Mouse (Mus musculus): ENCODE data around the gene Atp6v0e. TPM values are rescaled to one million over a fixed set of nuclear protein-coding genes. Genes with fewer than 3 reads are reported as not detected.
A peak's percentile ranks its signal among the peaks of the same experiment; 100 is the strongest.

Gene Atp6v0e
- polyA plus RNA-seq, 1 experiment: 119 TPM

DNA sequence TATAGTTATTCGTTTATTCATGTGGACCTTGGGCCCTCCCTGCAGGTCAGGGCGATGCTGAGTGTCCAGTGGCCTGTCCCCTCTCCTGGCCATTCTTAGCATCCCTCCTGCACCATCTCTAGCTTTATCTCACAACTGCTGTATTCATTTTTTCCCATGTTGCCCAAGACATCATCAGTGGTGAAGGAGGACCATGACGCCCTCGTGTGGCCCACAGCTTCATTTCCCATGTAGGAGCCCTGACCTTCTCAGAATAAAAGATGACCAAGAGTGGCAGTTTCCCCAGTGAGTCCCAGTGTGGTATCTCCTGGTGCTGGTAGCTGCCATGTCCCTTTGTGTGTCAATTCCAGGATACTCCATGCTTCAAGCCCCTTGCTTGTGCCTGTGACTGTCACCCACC lies 13.5 kb upstream of the Atp6v0e start:
- Histone ChIP-seq H3K27me3 (ENCODE audit: control insufficient read depth, insufficient read depth, low read length) (no peaks in the 10 kb centered on the region), H3K4me1 (ENCODE audit: control insufficient read depth, insufficient read depth, insufficient read length, low read length) (no peaks in the 10 kb centered on the region), H3K27ac (ENCODE audit: insufficient read depth, low read depth, low read length) (no peak overlapping the region), H3K36me3 (ENCODE audit: control insufficient read depth, insufficient read depth, low read length) (peaks cover 1% of the 10 kb centered on the region; the same call in 1 of the 2 replicates), H3K4me3 (ENCODE audit: low read depth, low read length) (no peak overlapping the region)
- TF ChIP-seq POLR2A (IDR thresholded peaks at IDR 0.05; ENCODE audit: low read depth, low read length) (no peak), CTCF (IDR thresholded peaks at IDR 0.05; ENCODE audit: extremely low read depth, insufficient read length, insufficient replicate concordance, low read depth, low read length) (peak; percentile 11; the same call in 1 of the 2 replicates)
- 86% methylated on average over 4 of the region's 4 CpGs for WGBS

DNA sequence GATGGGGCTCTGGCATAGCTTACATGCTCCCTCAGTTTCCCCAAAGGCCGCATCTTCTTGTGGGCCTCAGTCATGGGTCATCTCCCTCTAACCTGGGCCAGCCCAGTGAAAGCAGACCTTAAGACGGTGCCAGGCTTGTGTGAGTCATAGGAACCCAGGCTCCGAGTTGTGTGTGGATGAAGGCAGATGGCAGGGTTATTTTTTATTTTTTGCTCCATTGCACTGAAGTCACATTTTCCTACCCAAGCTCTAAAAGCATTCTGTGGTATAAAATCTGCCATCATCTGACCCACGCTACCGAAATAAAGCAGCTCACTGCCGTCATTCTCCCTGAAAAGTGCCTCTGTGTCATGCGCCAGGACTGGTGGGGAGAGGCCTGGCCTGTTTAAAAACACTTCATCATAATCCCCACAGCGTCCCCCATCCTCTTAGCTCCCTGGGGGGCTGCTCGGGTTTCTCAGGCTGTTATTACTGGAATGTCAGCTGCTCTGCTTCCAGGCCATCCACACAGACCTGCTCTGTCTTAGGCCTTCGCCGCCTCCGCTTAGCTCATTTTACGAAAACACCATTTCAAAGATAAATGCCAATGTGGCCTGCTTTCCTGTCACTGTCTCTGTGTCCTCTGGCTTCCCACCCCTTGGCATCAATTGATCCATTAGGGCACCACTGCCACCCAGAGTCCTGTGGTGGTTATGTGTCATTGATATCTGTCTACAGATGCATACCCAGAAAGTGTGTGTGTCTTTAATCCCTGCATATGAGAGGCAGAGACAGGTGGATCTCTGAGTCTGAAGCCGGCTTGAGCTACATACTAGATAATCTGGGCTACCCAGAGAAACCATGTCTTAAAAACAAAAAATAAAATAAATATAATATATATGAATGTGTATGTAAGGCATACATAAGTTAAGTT lies 12.3 kb upstream of the Atp6v0e start:
- no peaks in the 10 kb centered on the region for H3K27me3 ChIP-seq (ENCODE audit: control insufficient read depth, insufficient read depth, low read length)
- H3K4me1 ChIP-seq (ENCODE audit: control insufficient read depth, insufficient read depth, insufficient read length, low read length): no peaks in the 10 kb centered on the region
- H3K27ac ChIP-seq (ENCODE audit: insufficient read depth, low read depth, low read length): no peak overlapping the region
- TF ChIP-seq POLR2A (IDR thresholded peaks at IDR 0.05; ENCODE audit: low read depth, low read length) (no peak), CTCF (IDR thresholded peaks at IDR 0.05; ENCODE audit: extremely low read depth, insufficient read length, insufficient replicate concordance, low read depth, low read length) (no peak)
- WGBS: 89% methylated on average over 14 of the region's 14 CpGs
- peaks cover 5% of the 10 kb centered on the region for H3K36me3 ChIP-seq (ENCODE audit: control insufficient read depth, insufficient read depth, low read length)
- no peak overlapping the region for H3K4me3 ChIP-seq (ENCODE audit: low read depth, low read length)

DNA sequence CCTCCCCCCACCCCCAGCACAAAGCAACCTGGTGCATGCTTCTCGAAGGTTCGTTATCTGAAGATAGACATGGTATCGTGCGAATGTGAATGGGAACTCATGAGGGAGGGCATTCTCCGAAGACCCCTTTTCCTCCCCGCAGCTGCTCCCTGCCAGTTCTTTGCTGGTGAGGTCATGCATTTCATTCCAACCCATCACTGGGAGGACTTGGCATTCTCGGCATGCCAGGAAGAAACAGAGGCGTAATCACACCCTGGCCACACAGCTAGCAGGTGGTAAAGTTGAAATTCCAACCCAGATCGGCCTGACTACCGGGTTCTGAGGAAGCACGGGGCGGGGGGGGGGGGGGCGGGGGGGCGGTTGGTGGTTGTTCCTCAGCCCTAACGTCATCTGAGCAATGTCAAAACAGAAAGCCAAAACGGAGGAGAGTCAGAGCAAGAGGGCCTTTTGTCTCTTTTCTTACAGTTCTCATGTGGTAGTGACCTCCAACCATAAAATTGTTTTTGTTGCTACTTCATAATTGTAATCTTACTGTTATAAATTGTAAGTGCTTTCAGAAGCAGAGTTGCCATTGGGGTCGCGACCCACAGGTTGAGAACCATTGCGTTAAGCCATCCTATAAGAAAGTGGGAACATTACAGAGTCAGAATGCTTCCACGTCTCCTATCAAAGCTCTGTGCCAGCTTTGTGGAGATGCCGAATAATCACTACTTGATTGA lies 4.0 kb upstream of the Atp6v0e start:
- no peak for TF ChIP-seq POLR2A (IDR thresholded peaks at IDR 0.05; ENCODE audit: low read depth, low read length)
- TF ChIP-seq CTCF (IDR thresholded peaks at IDR 0.05; ENCODE audit: extremely low read depth, insufficient read length, insufficient replicate concordance, low read depth, low read length): no peak
- WGBS: 32% methylated on average over 21 of the region's 21 CpGs
- Histone ChIP-seq H3K27ac (ENCODE audit: insufficient read depth, low read depth, low read length) (no peak overlapping the region), H3K36me3 (ENCODE audit: control insufficient read depth, insufficient read depth, low read length) (peaks cover 4% of the 10 kb centered on the region), H3K4me1 (ENCODE audit: control insufficient read depth, insufficient read depth, insufficient read length, low read length) (peaks cover 2% of the 10 kb centered on the region), H3K4me3 (ENCODE audit: low read depth, low read length) (no peak overlapping the region), H3K27me3 (ENCODE audit: control insufficient read depth, insufficient read depth, low read length) (no peaks in the 10 kb centered on the region)

DNA sequence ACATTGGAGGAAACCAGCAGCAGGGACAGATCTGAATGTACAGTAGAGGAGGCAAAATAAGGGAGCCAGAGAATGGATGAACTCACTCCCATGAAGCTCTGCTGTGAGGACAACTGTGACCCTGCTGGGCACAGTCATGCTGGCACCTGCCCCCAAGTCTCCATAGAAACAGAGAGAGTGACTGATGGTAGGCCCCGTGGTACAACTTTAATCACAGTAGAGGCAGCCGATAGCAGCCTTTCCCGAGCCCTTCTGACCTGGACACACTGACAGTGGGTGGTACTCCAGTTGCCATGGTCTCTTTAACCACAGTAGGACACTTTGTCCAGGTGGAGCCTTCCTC lies 3.5 kb upstream of the Atp6v0e start:
- H3K4me1 ChIP-seq (ENCODE audit: control insufficient read depth, insufficient read depth, insufficient read length, low read length): peaks cover 2% of the 10 kb centered on the region
- no peak for TF ChIP-seq CTCF (IDR thresholded peaks at IDR 0.05; ENCODE audit: extremely low read depth, insufficient read length, insufficient replicate concordance, low read depth, low read length)
- TF ChIP-seq POLR2A (IDR thresholded peaks at IDR 0.05; ENCODE audit: low read depth, low read length): no peak
- no peak overlapping the region for H3K4me3 ChIP-seq (ENCODE audit: low read depth, low read length)
- 68% methylated on average over 3 of the region's 3 CpGs for WGBS
- H3K27me3 ChIP-seq (ENCODE audit: control insufficient read depth, insufficient read depth, low read length): no peaks in the 10 kb centered on the region
- H3K27ac ChIP-seq (ENCODE audit: insufficient read depth, low read depth, low read length): no peak overlapping the region
- H3K36me3 ChIP-seq (ENCODE audit: control insufficient read depth, insufficient read depth, low read length): peaks cover 4% of the 10 kb centered on the region

DNA sequence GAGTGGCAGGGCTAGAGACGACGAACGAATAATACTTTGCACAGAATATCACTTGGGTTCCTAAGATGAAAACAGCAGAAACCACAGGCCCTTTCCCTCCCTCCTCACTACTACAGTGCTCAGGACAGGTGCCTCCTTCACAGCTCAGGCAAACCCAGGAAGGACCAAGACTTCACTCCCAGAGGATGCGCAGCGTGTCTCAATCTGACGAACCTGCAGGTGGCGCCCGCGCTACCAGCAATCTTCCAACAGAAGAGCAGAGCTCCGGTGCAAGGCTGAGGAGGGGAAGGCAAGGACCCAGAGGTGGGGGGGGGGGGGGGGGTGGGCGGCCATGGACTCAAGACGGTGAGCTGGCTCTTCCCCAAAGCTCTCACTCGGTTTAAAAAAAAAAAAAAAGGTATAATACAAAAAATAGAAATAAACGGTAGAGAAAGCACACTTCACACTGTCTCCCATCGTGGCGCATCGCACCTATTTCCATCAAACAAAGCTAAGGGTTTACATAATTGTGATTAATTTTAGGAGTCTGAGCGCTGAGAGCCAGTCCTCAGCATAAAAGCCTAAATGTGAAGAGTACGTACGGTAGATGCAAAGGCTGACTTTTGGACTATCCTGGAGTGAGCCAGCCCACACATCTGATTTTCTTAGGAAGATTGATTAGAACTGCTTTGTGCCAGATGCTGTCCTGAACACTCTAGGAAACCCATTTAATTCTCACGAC lies 2.7 kb upstream of the Atp6v0e start:
- Histone ChIP-seq H3K27me3 (ENCODE audit: control insufficient read depth, insufficient read depth, low read length) (no peaks in the 10 kb centered on the region), H3K36me3 (ENCODE audit: control insufficient read depth, insufficient read depth, low read length) (no peaks in the 10 kb centered on the region; the same call in none of the 2 replicates), H3K4me1 (ENCODE audit: control insufficient read depth, insufficient read depth, insufficient read length, low read length) (peaks cover 2% of the 10 kb centered on the region), H3K4me3 (ENCODE audit: low read depth, low read length) (no peak overlapping the region), H3K27ac (ENCODE audit: insufficient read depth, low read depth, low read length) (no peak overlapping the region)
- peak; percentile 71 for TF ChIP-seq CTCF (IDR thresholded peaks at IDR 0.05; ENCODE audit: extremely low read depth, insufficient read length, insufficient replicate concordance, low read depth, low read length)
- no peak for TF ChIP-seq POLR2A (IDR thresholded peaks at IDR 0.05; ENCODE audit: low read depth, low read length)
- WGBS: 20% methylated on average over 21 of the region's 21 CpGs

DNA sequence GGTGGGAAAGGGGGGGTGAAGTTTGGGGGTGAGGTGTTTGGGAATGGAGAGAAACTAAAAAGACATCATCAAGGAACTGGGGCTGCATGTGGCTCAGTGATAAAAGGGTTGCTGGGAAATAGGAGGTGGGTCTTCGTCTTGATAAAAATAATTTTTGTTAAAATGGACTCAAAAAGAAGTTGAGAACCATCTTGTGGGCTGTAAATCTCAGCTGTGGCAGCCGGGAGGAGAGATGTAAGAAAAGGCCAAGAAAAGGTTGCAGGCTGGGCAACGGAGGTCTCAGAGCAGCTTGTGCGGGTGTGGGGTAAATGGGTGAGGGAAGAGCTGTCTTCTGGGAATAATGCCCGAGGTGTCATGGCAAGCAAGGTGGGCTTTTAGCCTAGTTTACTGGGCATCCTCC lies 827 bp upstream of the Atp6v0e start:
- Histone ChIP-seq H3K27me3 (ENCODE audit: control insufficient read depth, insufficient read depth, low read length) (no peaks in the 10 kb centered on the region), H3K27ac (ENCODE audit: insufficient read depth, low read depth, low read length) (no peak overlapping the region), H3K4me1 (ENCODE audit: control insufficient read depth, insufficient read depth, insufficient read length, low read length) (peaks cover 2% of the 10 kb centered on the region), H3K4me3 (ENCODE audit: low read depth, low read length) (no peak overlapping the region), H3K36me3 (ENCODE audit: control insufficient read depth, insufficient read depth, low read length) (no peaks in the 10 kb centered on the region)
- WGBS: 80% methylated on average over 5 of the region's 5 CpGs
- TF ChIP-seq CTCF (IDR thresholded peaks at IDR 0.05; ENCODE audit: extremely low read depth, insufficient read length, insufficient replicate concordance, low read depth, low read length) (no peak), POLR2A (IDR thresholded peaks at IDR 0.05; ENCODE audit: low read depth, low read length) (no peak)
